Mouse (Mus musculus) midbrain, postnatal 0 days (tissue): ENCODE data around the gene Il1f5. TPM values are rescaled to one million over a fixed set of nuclear protein-coding genes. Genes with fewer than 3 reads are reported as not detected.
A peak's percentile ranks its signal among the peaks of the same experiment; 100 is the strongest.

Experiments
- ATAC-seq: fragments of 200-750 bp; cut with Nextera tagmentation; 2 replicates; pipeline ENCODE4 v1.8.0; 2017; ENCODE audit warnings: moderate number of reproducible peaks, mild to moderate bottlenecking, moderate TSS enrichment, moderate library complexity; ENCODE audit not compliant: low FRiP score
- DNase-seq: peaks from one replicate; pipeline ENCODE4 v3.0.0-alpha.2; 2015; ENCODE audit warnings: low spot score
- H3K27ac ChIP-seq: fragments of 300-500 bp; sonication (generic); 2 replicates; pipeline ENCODE4 v1.5.1; 2014; ENCODE audit warnings: low read depth, mild to moderate bottlenecking, low read length, mixed read lengths
- H3K27me3 ChIP-seq: fragments of 300-500 bp; sonication (generic); 2 replicates; pipeline ENCODE4 v1.6.1; 2014; ENCODE audit warnings: low read length, control low read depth, mixed read lengths; ENCODE audit not compliant: insufficient read depth
- H3K36me3 ChIP-seq: fragments of 300-500 bp; sonication (generic); 2 replicates; pipeline ENCODE4 v1.6.1; 2014; ENCODE audit warnings: low read length, control low read depth, mixed read lengths; ENCODE audit not compliant: insufficient read depth
- H3K4me1 ChIP-seq: fragments of 300-500 bp; sonication (generic); 2 replicates; pipeline ENCODE4 v1.6.1; 2014; ENCODE audit warnings: mild to moderate bottlenecking, control low read depth, antibody characterized with exemption, low read length, mixed read lengths; ENCODE audit not compliant: insufficient read depth
- H3K4me2 ChIP-seq: fragments of 300-500 bp; sonication (generic); 2 replicates; pipeline ENCODE4 v1.6.1; 2014; ENCODE audit warnings: low read depth, mild to moderate bottlenecking, low read length, mixed read lengths; ENCODE audit not compliant: poor library complexity, severe bottlenecking
- H3K4me3 ChIP-seq: fragments of 300-500 bp; sonication (generic); 2 replicates; pipeline ENCODE4 v1.5.1; 2014; ENCODE audit warnings: low read depth, mild to moderate bottlenecking, low read length, moderate library complexity
- H3K9ac ChIP-seq: fragments of 300-500 bp; sonication (generic); replicated peaks from 2 replicates; pipeline ENCODE4 v1.6.1; 2014; ENCODE audit warnings: mild to moderate bottlenecking, low read length, moderate library complexity, mixed read lengths; ENCODE audit not compliant: poor library complexity, severe bottlenecking
- H3K9me3 ChIP-seq: fragments of 300-500 bp; sonication (generic); 2 replicates; pipeline ENCODE4 v1.6.1; 2016; ENCODE audit warnings: low read length, control low read depth
- CTCF ChIP-seq: IDR thresholded peaks from 2 replicates; pipeline ENCODE4 v1.5.1; 2016; ENCODE audit warnings: antibody characterized with exemption, mild to moderate bottlenecking
- WGBS: fragments of 180-500 bp; shearing (Covaris S2); extraction: QIAGEN DNeasy Blood & Tissue Kit; methylation state at CpG from one replicate; pipeline ENCODE4 v1.1.7; 2014; 5-methylcytosine and 5-hydroxymethylcytosine counted together
- polyA plus RNA-seq: library from polyadenylated mRNA; unstranded; fragments of >200 nt; fragmentation: Nextera tagmentation; extraction: Ambion mirVana; gene quantifications from 2 replicates; pipeline ENCODE4 v1.2.1, GENCODE M21; 2015
- total RNA-seq: library from RNA; depleted of rRNA; stranded (reverse); fragments of >200 nt; gene quantifications from 2 replicates; pipeline ENCODE4 v1.2.3, GENCODE M21; 2014; rRNA removed

Il1f5 gene
- total and polyA plus RNA-seq, 2 experiments from 2014 or later, result 0.55 TPM; not detected in 1

DNA sequence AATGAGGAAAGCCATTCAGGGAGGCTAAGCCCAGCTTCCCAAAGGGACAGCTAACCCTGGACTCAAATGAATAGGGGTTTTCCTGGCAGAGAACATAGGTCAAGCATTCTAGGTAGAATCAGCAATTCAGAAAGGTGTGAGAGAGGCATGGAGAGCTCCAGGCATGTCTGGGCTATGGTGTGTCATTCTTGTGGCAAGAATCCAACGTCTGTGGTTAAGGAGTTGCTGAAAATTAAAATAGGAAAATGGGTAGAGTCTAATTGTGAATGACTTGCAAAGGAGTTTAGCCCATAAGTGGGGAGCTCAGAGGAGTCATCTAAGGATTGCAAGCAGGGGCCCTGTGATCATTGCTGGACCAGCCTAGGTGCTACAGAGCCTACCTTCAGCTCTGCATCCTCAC is 17.9 kb downstream of the Il1f5 start:
- DNase-seq (no peak), ATAC-seq (no peak)
- Histone ChIP-seq H3K27ac (no peak overlapping the region), H3K36me3 (no peaks in the 10 kb centered on the region), H3K9ac (no peak overlapping the region), H3K27me3 (no peaks in the 10 kb centered on the region), H3K4me1 (no peaks in the 10 kb centered on the region), H3K9me3 (no peaks in the 10 kb centered on the region), H3K4me3 (no peak overlapping the region), H3K4me2 (no peak overlapping the region)
- 50% methylated on average over 1 of the region's 1 CpGs for WGBS
- TF ChIP-seq CTCF, result no peak

DNA sequence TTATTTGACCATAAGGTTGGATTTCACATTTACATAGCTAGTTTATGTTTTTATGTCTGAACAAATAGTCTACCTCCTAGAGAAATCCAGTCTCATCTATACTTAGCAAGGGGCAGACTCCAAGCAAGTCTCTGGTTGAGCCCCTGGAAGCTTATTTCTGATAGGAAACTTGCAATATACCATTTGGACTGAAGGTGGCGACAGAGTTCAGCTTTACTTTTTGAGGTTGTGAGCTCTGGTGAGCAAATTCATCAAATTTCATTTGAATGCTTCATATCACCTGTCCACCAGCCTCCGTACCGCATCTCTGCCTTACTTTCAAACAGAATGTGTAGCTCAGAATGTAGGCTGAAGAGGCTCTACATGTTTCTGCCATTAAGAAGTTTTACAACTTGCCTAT is 20.1 kb downstream of the Il1f5 start:
- 5% methylated on average over 3 of the region's 3 CpGs for WGBS
- Histone ChIP-seq H3K4me3 (no peak overlapping the region), H3K27ac (no peak overlapping the region), H3K9ac (no peak overlapping the region), H3K27me3 (no peaks in the 10 kb centered on the region), H3K9me3 (no peaks in the 10 kb centered on the region), H3K4me2 (no peak overlapping the region), H3K36me3 (no peaks in the 10 kb centered on the region), H3K4me1 (no peaks in the 10 kb centered on the region)
- ATAC-seq, result peak; percentile 62; the same call in 1 of the 2 replicates
- peak; percentile 90 for TF ChIP-seq CTCF
- DNase-seq, result peak; percentile 79

DNA sequence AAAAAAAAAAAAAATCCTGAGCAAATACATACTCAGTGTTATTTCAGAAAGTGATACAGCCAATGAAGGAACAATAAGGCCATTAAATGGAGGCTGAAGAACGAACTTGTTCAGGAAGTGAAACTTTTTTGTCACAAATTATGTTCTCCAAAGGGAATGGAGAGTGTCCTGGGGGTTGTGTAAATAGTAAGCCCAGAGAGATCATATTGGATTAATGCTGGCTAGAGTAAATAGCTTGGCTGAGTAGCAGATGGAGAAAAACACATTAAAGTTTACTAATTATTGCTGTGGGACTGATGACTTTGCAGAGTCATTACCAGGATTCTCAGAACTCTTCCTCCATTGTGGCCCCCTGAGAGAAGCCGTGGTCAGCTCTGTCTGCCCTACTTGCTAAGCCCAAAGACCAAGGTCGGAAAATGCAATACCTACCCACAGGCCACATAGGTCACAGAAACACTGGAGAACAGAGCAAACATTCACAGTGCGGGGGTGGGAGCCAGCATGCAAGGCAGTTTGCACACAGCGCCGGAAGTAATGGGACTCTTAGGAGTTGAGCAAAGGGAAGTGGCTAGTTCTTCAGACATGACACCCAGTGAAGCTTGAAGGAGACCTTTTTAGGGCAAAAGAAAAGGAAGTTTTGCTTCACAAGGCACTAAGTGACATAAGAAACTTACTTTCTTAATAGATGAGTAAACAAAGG is 34.7 kb downstream of the Il1f5 start:
- no peak for DNase-seq
- no peaks in the 10 kb centered on the region for H3K27me3 ChIP-seq
- H3K27ac ChIP-seq, result no peak overlapping the region
- no peak for ATAC-seq
- TF ChIP-seq CTCF, result no peak
- H3K4me2 ChIP-seq, result no peak overlapping the region
- no peaks in the 10 kb centered on the region for H3K9me3 ChIP-seq
- H3K4me3 ChIP-seq, result no peak overlapping the region
- WGBS, result 68% methylated on average over 6 of the region's 6 CpGs
- H3K36me3 ChIP-seq, result no peaks in the 10 kb centered on the region
- H3K4me1 ChIP-seq, result no peaks in the 10 kb centered on the region
- no peak overlapping the region for H3K9ac ChIP-seq

DNA sequence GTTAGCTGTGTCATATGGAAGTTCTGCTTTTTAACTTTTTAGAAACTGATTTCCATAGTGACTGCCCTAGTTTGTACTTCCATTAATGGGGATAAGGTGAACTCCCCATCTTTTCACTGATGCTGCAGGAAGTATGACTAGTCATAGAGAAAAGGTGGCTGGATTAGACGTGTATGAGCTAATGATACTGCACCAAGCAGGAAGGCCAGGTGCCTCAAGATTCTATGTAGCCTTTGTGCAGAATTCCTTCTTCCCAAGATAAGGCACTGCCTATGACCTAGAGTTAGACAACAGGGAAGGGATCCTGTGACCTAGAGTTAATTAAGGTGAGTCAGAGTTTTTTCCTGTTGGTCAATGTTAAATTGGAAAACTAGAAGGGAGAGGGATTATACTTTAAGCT is 40.2 kb downstream of the Il1f5 start:
- no peaks in the 10 kb centered on the region for H3K27me3 ChIP-seq
- no peak overlapping the region for H3K4me2 ChIP-seq
- no peak overlapping the region for H3K4me3 ChIP-seq
- H3K27ac ChIP-seq, result no peak overlapping the region
- no peaks in the 10 kb centered on the region for H3K4me1 ChIP-seq
- no peaks in the 10 kb centered on the region for H3K36me3 ChIP-seq
- 93% methylated on average over 1 of the region's 1 CpGs for WGBS
- ATAC-seq, result no peak
- no peak for DNase-seq
- no peaks in the 10 kb centered on the region for H3K9me3 ChIP-seq
- no peak overlapping the region for H3K9ac ChIP-seq
- no peak for TF ChIP-seq CTCF

DNA sequence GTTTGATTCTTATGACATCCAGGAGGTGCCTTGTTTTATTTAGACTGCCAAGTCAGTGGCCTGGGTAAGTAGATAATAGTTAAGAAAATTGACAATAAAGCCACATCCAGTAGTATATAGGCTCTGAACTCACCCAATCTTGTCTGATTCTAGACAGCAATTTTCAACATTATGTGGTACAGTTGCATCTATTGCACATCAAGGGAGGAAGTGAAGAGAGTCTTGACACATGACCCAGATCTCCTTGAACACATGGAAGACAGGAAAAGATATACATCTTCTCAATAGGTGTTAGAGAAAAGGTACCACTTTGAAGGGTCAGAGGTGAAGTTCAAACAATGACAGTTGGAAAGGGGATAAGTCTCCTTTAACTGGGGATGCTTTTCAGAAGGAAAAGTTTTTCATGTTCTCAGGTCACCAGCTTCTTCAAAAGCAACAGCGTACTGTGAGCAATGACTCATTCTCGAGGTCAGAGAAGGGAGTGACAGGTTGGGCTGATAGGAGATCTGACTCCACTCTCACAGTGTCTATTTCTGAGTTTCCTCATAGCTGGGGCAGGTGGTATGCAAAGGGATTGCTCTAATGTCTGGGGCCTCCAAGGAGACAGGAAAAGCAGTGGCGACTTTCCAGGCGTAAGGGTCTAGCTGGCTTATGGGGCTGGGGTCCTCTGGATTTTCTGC is 41.3 kb downstream of the Il1f5 start:
- no peaks in the 10 kb centered on the region for H3K4me1 ChIP-seq
- 91% methylated on average over 4 of the region's 4 CpGs for whole genome bisulfite sequencing
- H3K9me3 ChIP-seq, result no peaks in the 10 kb centered on the region
- no peak for ATAC-seq
- TF ChIP-seq CTCF, result no peak
- no peak overlapping the region for H3K4me3 ChIP-seq
- H3K36me3 ChIP-seq, result no peaks in the 10 kb centered on the region
- H3K4me2 ChIP-seq, result no peak overlapping the region
- no peak for DNase-seq
- H3K27ac ChIP-seq, result no peak overlapping the region
- H3K27me3 ChIP-seq, result no peaks in the 10 kb centered on the region
- no peak overlapping the region for H3K9ac ChIP-seq

Other genes starting within 250 kb of the Il1f5 start
- gene Hnmt, start 227.6 kb upstream of the Il1f5 start, total RNA-seq, result 16.1 and 19.7 TPM in 2 replicates
- gene Hnmt, start 227.6 kb upstream of the Il1f5 start, polyA plus RNA-seq, result 22.9 and 27.9 TPM in 2 replicates
- gene Tbpl2, start 180.4 kb upstream of the Il1f5 start, total RNA-seq, result not detected in 2 replicates
- not detected in 2 replicates for gene Tbpl2, start 180.4 kb upstream of the Il1f5 start, polyA plus RNA-seq
- gene Il1f8, start 123.8 kb upstream of the Il1f5 start, total RNA-seq, result not detected in 2 replicates
- gene Il1f8, start 123.8 kb upstream of the Il1f5 start, polyA plus RNA-seq, result not detected in 2 replicates
- gene Il1f9, start 90.5 kb upstream of the Il1f5 start, total RNA-seq, result not detected in 2 replicates
- gene Il1f9, start 90.5 kb upstream of the Il1f5 start, polyA plus RNA-seq, result not detected in 2 replicates
- gene Il1f6, start 61.5 kb upstream of the Il1f5 start, total RNA-seq, result not detected in 2 replicates
- not detected in 2 replicates for gene Il1f6, start 61.5 kb upstream of the Il1f5 start, polyA plus RNA-seq
- not detected in 2 replicates for gene Il1f10, start 14.2 kb downstream of the Il1f5 start, total RNA-seq
- not detected in 2 replicates for gene Il1f10, start 14.2 kb downstream of the Il1f5 start, polyA plus RNA-seq
- gene Il1rn, start 59.9 kb downstream of the Il1f5 start, total RNA-seq, result 0.60 TPM in 1 of 2 replicates, not detected in the other
- gene Il1rn, start 59.9 kb downstream of the Il1f5 start, polyA plus RNA-seq, result 0.07 and 0.25 TPM in 2 replicates
- 0.19 and 2.1 TPM in 2 replicates for gene Psd4, start 90.6 kb downstream of the Il1f5 start, total RNA-seq
- gene Psd4, start 90.6 kb downstream of the Il1f5 start, polyA plus RNA-seq, result 0.36 and 0.55 TPM in 2 replicates
- gene Pax8, start 198.6 kb downstream of the Il1f5 start, total RNA-seq, result 6.4 and 13.3 TPM in 2 replicates
- 2.7 and 4.0 TPM in 2 replicates for gene Pax8, start 198.6 kb downstream of the Il1f5 start, polyA plus RNA-seq